Mouse (Mus musculus): ENCODE measurements around the gene Fancf. TPM values are rescaled to one million over a fixed set of nuclear protein-coding genes. Genes with fewer than 3 reads are reported as not detected.

Fancf gene
- 26.0 TPM for polyA plus RNA-seq (2017; shearing (Covaris generic))

DNA sequence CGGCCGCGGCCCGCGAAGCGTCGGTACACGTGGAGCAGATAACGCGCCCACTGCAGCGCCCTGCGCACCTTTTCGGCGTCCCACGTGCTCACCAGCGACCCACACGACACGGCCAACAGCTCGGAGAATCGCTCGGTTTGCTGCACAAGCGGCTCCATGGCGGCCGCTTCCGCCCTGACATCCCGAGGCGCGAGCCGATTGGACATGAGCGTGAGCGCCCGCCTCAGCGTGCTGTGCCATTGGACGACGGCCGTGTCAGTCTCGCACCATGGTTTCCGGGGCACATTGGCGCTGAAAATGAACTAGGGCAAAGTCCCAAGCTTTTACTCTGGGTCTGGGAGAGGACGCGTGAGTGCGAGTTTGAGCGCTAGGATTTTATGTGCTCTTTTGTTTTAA lies at the start of gene Fancf:
Gene Fancf (minus strand): TSS at position 171 of the 396 bp plus-strand sequence.

DNA sequence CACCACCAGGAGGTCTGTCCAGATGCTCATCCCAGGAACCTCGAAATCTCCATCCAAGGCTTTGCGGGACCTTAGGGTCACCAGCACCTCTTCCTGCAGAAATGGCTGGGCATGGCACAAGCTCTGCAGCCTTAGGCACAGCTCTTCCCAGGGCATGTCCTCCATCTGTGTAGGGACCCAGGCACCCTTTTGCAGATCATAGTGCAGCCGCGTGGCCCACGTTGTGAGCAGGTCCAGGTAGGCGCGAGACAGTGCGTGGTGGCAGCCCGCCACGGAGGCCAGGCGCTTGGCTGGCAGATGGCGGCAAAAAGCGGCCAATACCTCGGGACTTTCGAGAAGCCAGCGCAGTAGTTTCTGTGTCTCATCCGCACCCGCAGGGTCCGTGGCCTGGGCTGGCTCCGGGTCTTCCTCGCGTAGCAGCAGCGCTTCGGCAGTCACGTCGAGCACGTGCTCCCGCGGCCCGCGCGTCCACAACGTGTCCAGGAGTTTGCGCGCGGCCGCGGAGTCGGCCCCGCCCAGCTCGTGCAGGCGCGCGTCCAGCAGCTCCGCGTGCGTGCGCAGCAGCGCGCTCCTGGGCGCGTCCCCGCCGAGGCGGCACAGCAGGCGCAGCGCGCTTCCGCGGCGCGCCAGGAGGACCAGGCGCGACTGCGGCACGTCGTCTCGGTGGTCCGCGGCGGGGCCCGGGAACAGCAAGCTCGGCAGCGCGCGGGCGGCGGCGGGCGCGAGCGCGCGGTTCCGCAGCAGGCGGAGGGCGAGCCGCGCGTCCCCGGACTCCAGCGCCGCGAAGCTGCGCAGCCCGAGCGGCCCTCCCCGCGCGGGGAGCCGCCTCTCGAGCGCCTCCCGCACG lies 594 bp downstream of the Fancf start, which contains the start of gene Gas2:
Gene Gas2 (plus strand): TSS at position 766 of the 847 bp plus-strand sequence.

Other genes with a start within 250 kb of the Fancf start
- not detected for gene Slc17a6, start 240.3 kb downstream of the Fancf start, polyA plus RNA-seq (2017; shearing (Covaris generic))
- 5.0 TPM for gene Gas2, start 252 bp downstream of the Fancf start, polyA plus RNA-seq (2017; shearing (Covaris generic))
- 1.5 TPM for gene Svip, start 143.8 kb upstream of the Fancf start, polyA plus RNA-seq (2017; shearing (Covaris generic))
- not detected for gene 1700015G11Rik, start 153.5 kb upstream of the Fancf start, polyA plus RNA-seq (2017; shearing (Covaris generic))

Data from effector memory CD4-positive, alpha-beta T cell, adult 7 months (primary cell).